Mouse (Mus musculus) limb, embryonic 12.5 days (tissue): Measurements from ENCODE around the gene Stk38. TPM values are rescaled to one million over a fixed set of nuclear protein-coding genes. Genes with fewer than 3 reads are reported as not detected.

ENCODE experiments used
- ATAC-seq: fragments of 200-750 bp; cut with Nextera tagmentation; 2 replicates; pipeline ENCODE4 v1.8.0; 2017; ENCODE audit warnings: low read depth, moderate TSS enrichment; ENCODE audit not compliant: insufficient number of reproducible peaks, insufficient read depth, low FRiP score, low TSS enrichment
- H3K27ac ChIP-seq: fragments of 300-500 bp; sonication (generic); 2 replicates; pipeline ENCODE4 v1.5.1; 2016; ENCODE audit warnings: mild to moderate bottlenecking, moderate library complexity
- H3K27me3 ChIP-seq: fragments of 300-500 bp; sonication (generic); 2 replicates; pipeline ENCODE4 v1.6.1; 2016; ENCODE audit warnings: mild to moderate bottlenecking, moderate library complexity
- H3K36me3 ChIP-seq: fragments of 300-500 bp; sonication (generic); 2 replicates; pipeline ENCODE4 v1.6.1; 2016; ENCODE audit warnings: mild to moderate bottlenecking, moderate library complexity
- H3K4me1 ChIP-seq: fragments of 300-500 bp; sonication (generic); replicated peaks from 2 replicates; pipeline ENCODE4 v1.6.1; 2016
- H3K4me2 ChIP-seq: fragments of 300-500 bp; sonication (generic); 2 replicates; pipeline ENCODE4 v1.6.1; 2016; ENCODE audit warnings: mild to moderate bottlenecking, moderate library complexity
- H3K4me3 ChIP-seq: fragments of 300-500 bp; sonication (generic); replicated peaks from 2 replicates; pipeline ENCODE4 v1.5.1; 2016; ENCODE audit warnings: mild to moderate bottlenecking
- H3K9ac ChIP-seq: fragments of 300-500 bp; sonication (generic); replicated peaks from 2 replicates; pipeline ENCODE4 v1.6.1; 2016; ENCODE audit warnings: mild to moderate bottlenecking, moderate library complexity
- H3K9me3 ChIP-seq: fragments of 300-500 bp; sonication (generic); 2 replicates; pipeline ENCODE4 v1.6.1; 2016; ENCODE audit warnings: mild to moderate bottlenecking, moderate library complexity
- WGBS: fragments of 180-500 bp; shearing (Covaris S2); methylation state at CpG from one replicate; pipeline ENCODE4 v1.1.7; 2016; 5-methylcytosine and 5-hydroxymethylcytosine counted together
- polyA plus RNA-seq: library from polyadenylated mRNA; unstranded; fragments of >200 nt; fragmentation: Nextera tagmentation; extraction: Ambion mirVana; gene quantifications from 2 replicates; pipeline ENCODE4 v1.2.1, GENCODE M21; 2016

The Stk38 gene
- polyA plus RNA-seq, result 135 and 149 TPM in 2 replicates

- Histone ChIP-seq H3K27me3 (no peaks in the 10 kb centered on the region), H3K4me2 (peak within 1 kb of the TSS; percentile 83), H3K9ac (peak within 1 kb of the TSS; percentile 95), H3K4me1 (peaks cover 15% of the 10 kb centered on the region), H3K4me3 (peak within 1 kb of the TSS; percentile 97), H3K9me3 (no peaks in the 10 kb centered on the region), H3K27ac (peak within 1 kb of the TSS; percentile 86), H3K36me3 (peaks cover 8% of the 10 kb centered on the region; the same call in 1 of the 2 replicates)
- ATAC-seq, result peak; percentile 90
- 1% methylated on average over 48 of the region's 65 CpGs for WGBS
Observed at GRCm38 (mm10) chr17:29007641-29008325, at the start of gene Stk38. Gene Stk38, minus strand, starts transcription at chr17:29007995.

GRCm38 (mm10) chr17:29057361-29057890 lies 49.6 kb upstream of the Stk38 start:
- no peaks in the 10 kb centered on the region for H3K27me3 ChIP-seq
- H3K27ac ChIP-seq, result peak overlapping the region; percentile 77; the same call in 1 of the 2 replicates
- H3K4me3 ChIP-seq, result no peak overlapping the region
- H3K36me3 ChIP-seq, result peaks cover 3% of the 10 kb centered on the region; the same call in 1 of the 2 replicates
- peak overlapping the region; percentile 45 for H3K4me2 ChIP-seq
- peaks cover 29% of the 10 kb centered on the region for H3K4me1 ChIP-seq
- no peaks in the 10 kb centered on the region for H3K9me3 ChIP-seq
- no peak for ATAC-seq
- WGBS, result 76% methylated on average over 11 of the region's 11 CpGs
- H3K9ac ChIP-seq, result no peak overlapping the region

- no peak overlapping the region for H3K9ac ChIP-seq
- peak overlapping the region; percentile 77 for H3K27ac ChIP-seq
- H3K4me1 ChIP-seq, result peaks cover 26% of the 10 kb centered on the region
- peak overlapping the region; percentile 45 for H3K4me2 ChIP-seq
- H3K9me3 ChIP-seq, result no peaks in the 10 kb centered on the region
- 3% methylated on average over 8 of the region's 8 CpGs for WGBS
- H3K27me3 ChIP-seq, result no peaks in the 10 kb centered on the region
- peak; percentile 40; the same call in 1 of the 2 replicates for ATAC-seq
- H3K36me3 ChIP-seq, result peaks cover 3% of the 10 kb centered on the region; the same call in 1 of the 2 replicates
- no peak overlapping the region for H3K4me3 ChIP-seq
Observed at GRCm38 (mm10) chr17:29056699-29057151, 48.9 kb upstream of the Stk38 start.

- Histone ChIP-seq H3K36me3 (peaks cover 3% of the 10 kb centered on the region; the same call in 1 of the 2 replicates), H3K27ac (peak overlapping the region; percentile 77), H3K27me3 (no peaks in the 10 kb centered on the region), H3K4me1 (peaks cover 29% of the 10 kb centered on the region), H3K4me2 (peak overlapping the region; percentile 45), H3K9me3 (no peaks in the 10 kb centered on the region), H3K9ac (no peak overlapping the region), H3K4me3 (no peak overlapping the region)
- WGBS, result 7% methylated on average over 7 of the region's 7 CpGs
- ATAC-seq, result peak; percentile 49; the same call in 1 of the 2 replicates
Observed at GRCm38 (mm10) chr17:29056207-29056606, 48.4 kb upstream of the Stk38 start.

- 49% methylated on average over 5 of the region's 5 CpGs for WGBS
Observed at GRCm38 (mm10) chr17:29055586-29055985, 47.8 kb upstream of the Stk38 start.

GRCm38 (mm10) chr17:29054429-29054828 lies 46.6 kb upstream of the Stk38 start:
- no peaks in the 10 kb centered on the region for H3K9me3 ChIP-seq
- H3K27me3 ChIP-seq, result no peaks in the 10 kb centered on the region
- H3K4me3 ChIP-seq, result no peak overlapping the region
- no peak for ATAC-seq
- H3K36me3 ChIP-seq, result peaks cover 3% of the 10 kb centered on the region; the same call in 1 of the 2 replicates
- H3K9ac ChIP-seq, result no peak overlapping the region
- H3K4me1 ChIP-seq, result peaks cover 43% of the 10 kb centered on the region
- H3K27ac ChIP-seq, result no peak overlapping the region
- no peak overlapping the region for H3K4me2 ChIP-seq
- whole genome bisulfite sequencing, result 77% methylated on average over 6 of the region's 6 CpGs

More at GRCm38 (mm10) chr17:29055586-29055985, 47.8 kb upstream of the Stk38 start:
- Histone ChIP-seq H3K27me3 (no peaks in the 10 kb centered on the region), H3K27ac (peak overlapping the region; percentile 2; the same call in 1 of the 2 replicates), H3K4me2 (no peak overlapping the region), H3K36me3 (peaks cover 3% of the 10 kb centered on the region; the same call in 1 of the 2 replicates), H3K4me3 (no peak overlapping the region), H3K9ac (no peak overlapping the region), H3K4me1 (peaks cover 35% of the 10 kb centered on the region), H3K9me3 (no peaks in the 10 kb centered on the region)
- ATAC-seq, result no peak

GRCm38 (mm10) chr17:29053841-29054240 lies 46.0 kb upstream of the Stk38 start:
- WGBS, result 69% methylated on average over 7 of the region's 7 CpGs
- H3K9ac ChIP-seq, result no peak overlapping the region
- ATAC-seq, result no peak
- H3K4me2 ChIP-seq, result no peak overlapping the region
- no peaks in the 10 kb centered on the region for H3K27me3 ChIP-seq
- H3K36me3 ChIP-seq, result peaks cover 3% of the 10 kb centered on the region; the same call in 1 of the 2 replicates
- H3K4me3 ChIP-seq, result no peak overlapping the region
- no peaks in the 10 kb centered on the region for H3K9me3 ChIP-seq
- peak overlapping the region; percentile 23; the same call in 1 of the 2 replicates for H3K27ac ChIP-seq
- H3K4me1 ChIP-seq, result peaks cover 43% of the 10 kb centered on the region

GRCm38 (mm10) chr17:29053067-29053466 lies 45.3 kb upstream of the Stk38 start:
- no peak overlapping the region for H3K4me2 ChIP-seq
- no peaks in the 10 kb centered on the region for H3K27me3 ChIP-seq
- H3K36me3 ChIP-seq, result peaks cover 5% of the 10 kb centered on the region; the same call in 1 of the 2 replicates
- H3K9ac ChIP-seq, result no peak overlapping the region
- H3K4me3 ChIP-seq, result no peak overlapping the region
- no peaks in the 10 kb centered on the region for H3K9me3 ChIP-seq
- WGBS, result 75% methylated on average over 6 of the region's 6 CpGs
- peaks cover 43% of the 10 kb centered on the region for H3K4me1 ChIP-seq
- H3K27ac ChIP-seq, result no peak overlapping the region
- no peak for ATAC-seq

GRCm38 (mm10) chr17:29050791-29051190 lies 43.0 kb upstream of the Stk38 start:
- Histone ChIP-seq H3K9me3 (no peaks in the 10 kb centered on the region), H3K27ac (peak overlapping the region; percentile 53; the same call in 1 of the 2 replicates), H3K4me2 (no peak overlapping the region; the same call in 1 of the 2 replicates), H3K4me1 (peaks cover 24% of the 10 kb centered on the region), H3K27me3 (no peaks in the 10 kb centered on the region), H3K4me3 (no peak overlapping the region), H3K36me3 (peaks cover 26% of the 10 kb centered on the region), H3K9ac (0 out of 2 replicates have a peak overlapping the region, but pooled peaks have one; percentile 27)
- WGBS, result 20% methylated on average over 14 of the region's 14 CpGs
- no peak for ATAC-seq

- Histone ChIP-seq H3K27me3 (no peaks in the 10 kb centered on the region), H3K36me3 (peaks cover 34% of the 10 kb centered on the region), H3K4me1 (peaks cover 20% of the 10 kb centered on the region), H3K4me3 (no peak overlapping the region), H3K4me2 (no peak overlapping the region), H3K9ac (no peak overlapping the region), H3K9me3 (no peaks in the 10 kb centered on the region), H3K27ac (no peak overlapping the region; the same call in 1 of the 2 replicates)
- WGBS, result 74% methylated on average over 7 of the region's 7 CpGs
- ATAC-seq, result no peak
Observed at GRCm38 (mm10) chr17:29049923-29050322, 42.1 kb upstream of the Stk38 start.

GRCm38 (mm10) chr17:29049508-29049889 lies 41.7 kb upstream of the Stk38 start:
- 77% methylated on average over 5 of the region's 5 CpGs for WGBS
- Histone ChIP-seq H3K9me3 (no peaks in the 10 kb centered on the region), H3K4me2 (no peak overlapping the region), H3K4me3 (no peak overlapping the region), H3K4me1 (peaks cover 20% of the 10 kb centered on the region), H3K36me3 (peaks cover 39% of the 10 kb centered on the region), H3K27me3 (no peaks in the 10 kb centered on the region), H3K9ac (no peak overlapping the region), H3K27ac (no peak overlapping the region)
- no peak for ATAC-seq
